Mouse (Mus musculus) liver, postnatal 0 days (tissue): ENCODE measurements around the gene Prkd2. TPM values are rescaled to one million over a fixed set of nuclear protein-coding genes. Genes with fewer than 3 reads are reported as not detected.

Experiments
- ATAC-seq: fragments of 200-750 bp; cut with Nextera tagmentation; 2 replicates; pipeline ENCODE4 v1.8.0; 2017; ENCODE audit warnings: mild to moderate bottlenecking, moderate library complexity
- DNase-seq: peaks from one replicate; pipeline ENCODE4 v3.0.0-alpha.2; 2016
- H3K27ac ChIP-seq: fragments of 300-500 bp; sonication (generic); 2 replicates; pipeline ENCODE4 v1.5.1; 2014; ENCODE audit warnings: antibody characterized with exemption, moderate library complexity, mild to moderate bottlenecking, low read depth
- H3K27me3 ChIP-seq: fragments of 300-500 bp; sonication (generic); 2 replicates; pipeline ENCODE4 v1.6.1; 2014; ENCODE audit warnings: low read length, control low read depth, mixed read lengths; ENCODE audit not compliant: insufficient read depth
- H3K36me3 ChIP-seq: fragments of 300-500 bp; sonication (generic); replicated peaks from 2 replicates; pipeline ENCODE4 v1.6.1; 2014; ENCODE audit warnings: mild to moderate bottlenecking, control low read depth, low read length, moderate library complexity, mixed read lengths; ENCODE audit not compliant: insufficient read depth
- H3K4me1 ChIP-seq: fragments of 300-500 bp; sonication (generic); 2 replicates; pipeline ENCODE4 v1.6.1; 2014; ENCODE audit warnings: antibody characterized with exemption, mild to moderate bottlenecking, control low read depth; ENCODE audit not compliant: insufficient read depth
- H3K4me2 ChIP-seq: fragments of 300-500 bp; sonication (generic); 2 replicates; pipeline ENCODE4 v1.6.1; 2014; ENCODE audit warnings: low read depth, mild to moderate bottlenecking, low read length, moderate library complexity, mixed read lengths
- H3K4me3 ChIP-seq: fragments of 300-500 bp; sonication (generic); 2 replicates; pipeline ENCODE4 v1.5.1; 2014; ENCODE audit warnings: low read depth, low read length
- H3K9ac ChIP-seq: fragments of 300-500 bp; sonication (generic); replicated peaks from 2 replicates; pipeline ENCODE4 v1.6.1; 2014; ENCODE audit warnings: mild to moderate bottlenecking, moderate library complexity
- H3K9me3 ChIP-seq: fragments of 300-500 bp; sonication (generic); 2 replicates; pipeline ENCODE4 v1.6.1; 2016; ENCODE audit warnings: mild to moderate bottlenecking, control low read depth, low read length, mixed read lengths
- CTCF ChIP-seq: sonication (generic); IDR thresholded peaks from 2 replicates; pipeline ENCODE4 v1.5.1; 2016; ENCODE audit warnings: antibody characterized with exemption, low read depth
- EP300 ChIP-seq: IDR thresholded peaks from 2 replicates; pipeline ENCODE4 v1.6.1; 2016; ENCODE audit warnings: antibody characterized with exemption, low read depth, mild to moderate bottlenecking
- WGBS: fragments of 180-500 bp; shearing (Covaris S2); extraction: QIAGEN DNeasy Blood & Tissue Kit; methylation state at CpG from one replicate; pipeline ENCODE4 v1.1.7; 2014; ENCODE audit not compliant: insufficient replicate concordance; 5-methylcytosine and 5-hydroxymethylcytosine counted together
- polyA plus RNA-seq: library from polyadenylated mRNA; unstranded; fragments of >200 nt; fragmentation: Nextera tagmentation; extraction: Ambion mirVana; gene quantifications from 2 replicates; pipeline ENCODE4 v1.2.1, GENCODE M21; 2015

Prkd2 gene
- polyA plus RNA-seq, 1 experiment from 2014 or later: 5.0 TPM

- Histone ChIP-seq H3K27ac (peak overlapping the region; percentile 92), H3K4me2 (peak overlapping the region; percentile 97), H3K36me3 (no peaks in the 10 kb centered on the region; the same call in 1 of the 2 replicates), H3K4me3 (peak overlapping the region; percentile 98), H3K27me3 (no peaks in the 10 kb centered on the region), H3K9me3 (no peaks in the 10 kb centered on the region), H3K9ac (peak overlapping the region; percentile 98), H3K4me1 (peaks cover 46% of the 10 kb centered on the region)
- ATAC-seq (peak; percentile 88), DNase-seq (peak; percentile 86)
- WGBS: 7% methylated on average over 26 of the region's 55 CpGs
- TF ChIP-seq CTCF: no peak
- TF ChIP-seq EP300: no peak
Measured at GRCm38 (mm10) chr7:16816078-16816474, 26.6 kb upstream of the Prkd2 start.

DNA sequence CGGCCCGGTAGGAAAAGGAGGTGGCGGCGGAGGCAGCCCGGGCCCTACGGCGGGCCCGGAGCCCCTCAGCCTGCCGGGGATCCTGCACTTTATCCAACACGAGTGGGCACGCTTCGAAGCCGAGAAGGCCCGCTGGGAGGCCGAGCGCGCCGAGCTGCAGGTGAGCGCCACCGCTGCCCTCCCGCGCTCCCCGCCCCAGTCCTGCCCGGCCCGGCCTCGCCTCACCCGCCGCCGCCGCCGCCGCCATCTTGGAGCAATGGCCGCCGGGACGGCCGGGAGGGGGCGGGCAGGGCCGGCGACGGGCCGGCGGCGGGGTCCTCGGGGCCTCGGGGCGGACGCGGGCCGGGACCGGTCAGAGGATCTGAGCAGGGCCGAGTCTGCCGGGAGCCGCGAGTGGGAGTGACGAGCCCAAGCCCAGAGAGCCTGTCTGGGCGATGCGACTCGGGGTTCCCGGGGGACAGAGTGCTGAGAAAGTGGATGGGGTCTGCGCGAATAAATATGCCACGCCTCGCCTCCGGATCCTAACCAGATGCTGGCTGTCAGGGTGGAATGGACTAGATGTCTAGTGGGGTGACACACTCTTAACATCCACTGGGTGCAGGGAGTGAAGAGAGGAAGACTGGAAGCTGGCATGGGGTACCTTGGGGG is 26.1 kb upstream of the Prkd2 start, which contains the start of gene Fkrp:
TSS of gene Fkrp (minus strand) at position 258 of the 648 bp plus-strand sequence.
- WGBS: 1% methylated on average over 42 of the region's 64 CpGs
- DNase-seq (peak; percentile 74), ATAC-seq (peak; percentile 84)
- Histone ChIP-seq H3K27me3 (no peaks in the 10 kb centered on the region), H3K4me1 (peaks cover 49% of the 10 kb centered on the region), H3K4me3 (peak within 1 kb of the TSS; percentile 98), H3K4me2 (peak within 1 kb of the TSS; percentile 97), H3K36me3 (no peaks in the 10 kb centered on the region; the same call in 1 of the 2 replicates), H3K9me3 (no peaks in the 10 kb centered on the region), H3K27ac (peak within 1 kb of the TSS; percentile 92), H3K9ac (peak within 1 kb of the TSS; percentile 98)
- peak; percentile 9; the same call in 1 of the 2 replicates for TF ChIP-seq CTCF
- TF ChIP-seq EP300: no peak

- 73% methylated on average over 3 of the region's 3 CpGs for WGBS
- Histone ChIP-seq H3K9ac (no peak overlapping the region; the same call in 1 of the 2 replicates), H3K4me2 (peak overlapping the region; percentile 97), H3K9me3 (no peaks in the 10 kb centered on the region), H3K27ac (no peak overlapping the region), H3K27me3 (no peaks in the 10 kb centered on the region), H3K4me1 (peaks cover 53% of the 10 kb centered on the region), H3K4me3 (peak overlapping the region; percentile 98), H3K36me3 (no peaks in the 10 kb centered on the region; the same call in none of the 2 replicates)
- DNase-seq: no peak
- no peak for ATAC-seq
- TF ChIP-seq EP300 (no peak), CTCF (no peak)
Measured at GRCm38 (mm10) chr7:16817693-16818092, 25.0 kb upstream of the Prkd2 start.

- Histone ChIP-seq H3K36me3 (peaks cover 18% of the 10 kb centered on the region), H3K4me3 (no peak overlapping the region), H3K27ac (no peak overlapping the region), H3K4me2 (peak overlapping the region; percentile 34), H3K4me1 (peaks cover 53% of the 10 kb centered on the region), H3K9me3 (no peaks in the 10 kb centered on the region), H3K9ac (no peak overlapping the region), H3K27me3 (no peaks in the 10 kb centered on the region)
- WGBS: 44% methylated on average over 5 of the region's 5 CpGs
- TF ChIP-seq EP300 (no peak), CTCF (no peak)
- DNase-seq (no peak), ATAC-seq (peak; percentile 31)
Measured at GRCm38 (mm10) chr7:16819794-16820193, 22.9 kb upstream of the Prkd2 start.

- no peaks in the 10 kb centered on the region for H3K9me3 ChIP-seq
- H3K4me2 ChIP-seq: peak overlapping the region; percentile 34
- no peak overlapping the region for H3K27ac ChIP-seq
- no peak for TF ChIP-seq CTCF
- H3K4me1 ChIP-seq: peaks cover 53% of the 10 kb centered on the region
- no peaks in the 10 kb centered on the region for H3K27me3 ChIP-seq
- no peak for DNase-seq
- H3K4me3 ChIP-seq: no peak overlapping the region
- peaks cover 23% of the 10 kb centered on the region for H3K36me3 ChIP-seq
- WGBS: 44% methylated on average over 5 of the region's 5 CpGs
- no peak overlapping the region for H3K9ac ChIP-seq
- ATAC-seq: no peak
Measured at GRCm38 (mm10) chr7:16820271-16820763, 22.4 kb upstream of the Prkd2 start.

GRCm38 (mm10) chr7:16821091-16821490 is 21.6 kb upstream of the Prkd2 start:
- Histone ChIP-seq H3K4me1 (peaks cover 48% of the 10 kb centered on the region), H3K4me2 (no peak overlapping the region; the same call in 1 of the 2 replicates)

More at GRCm38 (mm10) chr7:16821091-16821490, 21.6 kb upstream of the Prkd2 start:
- no peak overlapping the region for H3K27ac ChIP-seq
- no peak overlapping the region for H3K9ac ChIP-seq
- H3K36me3 ChIP-seq: peaks cover 28% of the 10 kb centered on the region
- DNase-seq (no peak), ATAC-seq (no peak)
- no peak for TF ChIP-seq EP300
- TF ChIP-seq CTCF: no peak
- H3K9me3 ChIP-seq: no peaks in the 10 kb centered on the region
- no peaks in the 10 kb centered on the region for H3K27me3 ChIP-seq
- no peak overlapping the region for H3K4me3 ChIP-seq
- 52% methylated on average over 3 of the region's 3 CpGs for WGBS
